Mouse (Mus musculus): ENCODE results near the gene Nin. TPM values are rescaled to one million over a fixed set of nuclear protein-coding genes. Genes with fewer than 3 reads are reported as not detected.
A peak's percentile ranks its signal among the peaks of the same experiment; 100 is the strongest.

Gene Nin
- total RNA-seq, 1 experiment, result 13.9 TPM

- no peak overlapping the region for H3K4me3 ChIP-seq (ENCODE audit: insufficient read depth in 1 of 2, low read depth in 1 of 2, low read length in 2 of 2, poor library complexity in 1 of 2, severe bottlenecking in 1 of 2)
- no peak overlapping the region for H3K27ac ChIP-seq (ENCODE audit: insufficient read depth, low read depth, low read length, poor library complexity, severe bottlenecking)
- peak; percentile 74 for DNase-seq (ENCODE audit: low read depth, low spot score)
- TF ChIP-seq HCFC1 (IDR thresholded peaks at IDR 0.05; ENCODE audit: borderline replicate concordance, insufficient read depth, low read length) (no peak), ZC3H11A (IDR thresholded peaks at IDR 0.05; ENCODE audit: borderline replicate concordance, low read depth, low read length) (no peak), ZNF384 (IDR thresholded peaks at IDR 0.05; ENCODE audit: low read depth, low read length) (no peak), CHD2 (IDR thresholded peaks at IDR 0.05; ENCODE audit: low read depth, low read length) (no peak)
- in situ Hi-C loops (cut with MboI; ENCODE audit: low sequenced_read_pairs in 2 of 2, unreplicated experiment in 2 of 2), result no loop called here
- peaks cover 0 to 15% of the 10 kb centered on the region in 2 experiments; a peak in 2 of 4 replicates for H3K4me1 ChIP-seq (ENCODE audit: control insufficient read depth in 2 of 2, insufficient read depth in 2 of 2, low read length in 2 of 2, poor library complexity in 1 of 2)
- peaks cover 4% of the 10 kb centered on the region; the same call in 1 of the 2 replicates for H3K36me3 ChIP-seq (ENCODE audit: control insufficient read depth, insufficient read depth, low read length, poor library complexity, severe bottlenecking)
- H3K9me3 ChIP-seq (ENCODE audit: control insufficient read depth, insufficient read depth, low read depth, low read length), result no peaks in the 10 kb centered on the region
- no peak overlapping the region for H3K9ac ChIP-seq (ENCODE audit: insufficient read depth, low read depth, low read length, poor library complexity, severe bottlenecking)
Observed at GRCm38 (mm10) chr12:70103257-70103656, 10.3 kb downstream of the Nin start.

GRCm38 (mm10) chr12:70102426-70102825 lies 11.1 kb downstream of the Nin start:
- H3K27ac ChIP-seq (ENCODE audit: insufficient read depth, low read depth, low read length, poor library complexity, severe bottlenecking), result no peak overlapping the region
- H3K9me3 ChIP-seq (ENCODE audit: control insufficient read depth, insufficient read depth, low read depth, low read length), result no peaks in the 10 kb centered on the region
- DNase-seq (ENCODE audit: low read depth, low spot score), result no peak
- TF ChIP-seq MAFK (IDR thresholded peaks at IDR 0.05; ENCODE audit: insufficient read depth, low read depth, low read length) (no peak), CHD2 (IDR thresholded peaks at IDR 0.05; ENCODE audit: low read depth, low read length) (no peak), HCFC1 (IDR thresholded peaks at IDR 0.05; ENCODE audit: borderline replicate concordance, insufficient read depth, low read length) (no peak)
- in situ Hi-C loops (cut with MboI; ENCODE audit: low sequenced_read_pairs in 2 of 2, unreplicated experiment in 2 of 2), result no loop called here
- no peak overlapping the region for H3K4me3 ChIP-seq (ENCODE audit: insufficient read depth in 1 of 2, low read depth in 1 of 2, low read length in 2 of 2, poor library complexity in 1 of 2, severe bottlenecking in 1 of 2)
- H3K4me1 ChIP-seq (ENCODE audit: control insufficient read depth in 2 of 2, insufficient read depth in 2 of 2, low read length in 2 of 2, poor library complexity in 1 of 2), result peaks cover 0 to 15% of the 10 kb centered on the region in 2 experiments; a peak in 2 of 4 replicates
- peaks cover 4% of the 10 kb centered on the region; the same call in 1 of the 2 replicates for H3K36me3 ChIP-seq (ENCODE audit: control insufficient read depth, insufficient read depth, low read length, poor library complexity, severe bottlenecking)
- no peak overlapping the region for H3K9ac ChIP-seq (ENCODE audit: insufficient read depth, low read depth, low read length, poor library complexity, severe bottlenecking)

- H3K4me1 ChIP-seq (ENCODE audit: control insufficient read depth in 2 of 2, insufficient read depth in 2 of 2, low read length in 2 of 2, poor library complexity in 1 of 2), result peaks cover 0 to 19% of the 10 kb centered on the region in 2 experiments; a peak in 2 of 4 replicates
- DNase-seq (ENCODE audit: low read depth, low spot score), result no peak
- no peak overlapping the region for H3K27ac ChIP-seq (ENCODE audit: insufficient read depth, low read depth, low read length, poor library complexity, severe bottlenecking)
- peaks cover 4% of the 10 kb centered on the region; the same call in 1 of the 2 replicates for H3K36me3 ChIP-seq (ENCODE audit: control insufficient read depth, insufficient read depth, low read length, poor library complexity, severe bottlenecking)
- no peaks in the 10 kb centered on the region for H3K9me3 ChIP-seq (ENCODE audit: control insufficient read depth, insufficient read depth, low read depth, low read length)
- no peak overlapping the region for H3K9ac ChIP-seq (ENCODE audit: insufficient read depth, low read depth, low read length, poor library complexity, severe bottlenecking)
- in situ Hi-C loops (cut with MboI; ENCODE audit: low sequenced_read_pairs in 2 of 2, unreplicated experiment in 2 of 2), result no loop called here
- H3K4me3 ChIP-seq (ENCODE audit: insufficient read depth in 1 of 2, low read depth in 1 of 2, low read length in 2 of 2, poor library complexity in 1 of 2, severe bottlenecking in 1 of 2), result no peak overlapping the region
- no peak for TF ChIP-seq ZC3H11A (IDR thresholded peaks at IDR 0.05; ENCODE audit: borderline replicate concordance, low read depth, low read length)
- TF ChIP-seq MAFK (IDR thresholded peaks at IDR 0.05; ENCODE audit: insufficient read depth, low read depth, low read length), result no peak
- no peak for TF ChIP-seq ZNF384 (IDR thresholded peaks at IDR 0.05; ENCODE audit: low read depth, low read length)
Observed at GRCm38 (mm10) chr12:70101823-70102222, 11.7 kb downstream of the Nin start.

DNA sequence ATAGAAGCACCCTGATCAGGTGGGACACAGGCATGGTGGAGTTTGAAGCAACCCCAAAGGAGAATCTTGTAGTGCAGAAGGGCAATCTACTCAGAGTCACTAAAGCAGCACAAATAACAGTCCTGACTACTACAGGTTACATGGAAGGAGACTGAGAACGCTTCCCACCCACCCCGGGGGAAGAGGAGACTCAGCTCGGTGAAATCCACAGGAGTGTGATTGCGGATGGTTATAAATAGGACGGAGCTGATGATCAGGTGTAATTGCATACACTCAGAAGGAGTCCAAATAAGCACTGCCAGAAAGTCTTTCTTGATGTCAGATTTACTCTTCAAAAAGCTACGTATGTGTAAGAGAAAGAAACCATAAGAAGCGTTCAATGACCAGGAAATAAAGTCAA lies 15.6 kb downstream of the Nin start:
- in situ Hi-C loops (cut with MboI; ENCODE audit: low sequenced_read_pairs in 2 of 2, unreplicated experiment in 2 of 2), result no loop called here
- Histone ChIP-seq H3K27ac (ENCODE audit: insufficient read depth, low read depth, low read length, poor library complexity, severe bottlenecking) (no peak overlapping the region), H3K9me3 (ENCODE audit: control insufficient read depth, insufficient read depth, low read depth, low read length) (no peaks in the 10 kb centered on the region), H3K4me3 (ENCODE audit: insufficient read depth in 1 of 2, low read depth in 1 of 2, low read length in 2 of 2, poor library complexity in 1 of 2, severe bottlenecking in 1 of 2) (no peak overlapping the region), H3K4me1 (ENCODE audit: control insufficient read depth in 2 of 2, insufficient read depth in 2 of 2, low read length in 2 of 2, poor library complexity in 1 of 2) (peaks cover 0 to 16% of the 10 kb centered on the region in 2 experiments; a peak in 2 of 4 replicates), H3K36me3 (ENCODE audit: control insufficient read depth, insufficient read depth, low read length, poor library complexity, severe bottlenecking) (peaks cover 4% of the 10 kb centered on the region; the same call in 1 of the 2 replicates), H3K9ac (ENCODE audit: insufficient read depth, low read depth, low read length, poor library complexity, severe bottlenecking) (no peak overlapping the region)
- no peak for TF ChIP-seq HCFC1 (IDR thresholded peaks at IDR 0.05; ENCODE audit: borderline replicate concordance, insufficient read depth, low read length)
- no peak for DNase-seq (ENCODE audit: low read depth, low spot score)

GRCm38 (mm10) chr12:70097316-70097715 lies 16.2 kb downstream of the Nin start:
- in situ Hi-C loops (cut with MboI; ENCODE audit: low sequenced_read_pairs in 2 of 2, unreplicated experiment in 2 of 2), result no loop called here
- H3K9ac ChIP-seq (ENCODE audit: insufficient read depth, low read depth, low read length, poor library complexity, severe bottlenecking), result no peak overlapping the region
- H3K9me3 ChIP-seq (ENCODE audit: control insufficient read depth, insufficient read depth, low read depth, low read length), result no peaks in the 10 kb centered on the region
- DNase-seq (ENCODE audit: low read depth, low spot score), result no peak
- H3K4me3 ChIP-seq (ENCODE audit: insufficient read depth in 1 of 2, low read depth in 1 of 2, low read length in 2 of 2, poor library complexity in 1 of 2, severe bottlenecking in 1 of 2), result no peak overlapping the region
- peaks cover 2% of the 10 kb centered on the region; the same call in 1 of the 2 replicates for H3K36me3 ChIP-seq (ENCODE audit: control insufficient read depth, insufficient read depth, low read length, poor library complexity, severe bottlenecking)
- H3K4me1 ChIP-seq (ENCODE audit: control insufficient read depth in 2 of 2, insufficient read depth in 2 of 2, low read length in 2 of 2, poor library complexity in 1 of 2), result peaks cover 0 to 10% of the 10 kb centered on the region in 2 experiments; a peak in 2 of 4 replicates
- TF ChIP-seq ZNF384 (IDR thresholded peaks at IDR 0.05; ENCODE audit: low read depth, low read length) (no peak), CHD2 (IDR thresholded peaks at IDR 0.05; ENCODE audit: low read depth, low read length) (no peak), HCFC1 (IDR thresholded peaks at IDR 0.05; ENCODE audit: borderline replicate concordance, insufficient read depth, low read length) (no peak), ZC3H11A (IDR thresholded peaks at IDR 0.05; ENCODE audit: borderline replicate concordance, low read depth, low read length) (no peak), MAFK (IDR thresholded peaks at IDR 0.05; ENCODE audit: insufficient read depth, low read depth, low read length) (no peak)
- no peak overlapping the region for H3K27ac ChIP-seq (ENCODE audit: insufficient read depth, low read depth, low read length, poor library complexity, severe bottlenecking)
